Mouse (Mus musculus) megakaryocyte-erythroid progenitor cell, adult 5-6 weeks (primary cell): Measurements from ENCODE around the gene Mllt1. TPM values are rescaled to one million over a fixed set of nuclear protein-coding genes. Genes with fewer than 3 reads are reported as not detected.
"Not testable (repeated sequence)": the region's sequence is repeated elsewhere in the genome, so short reads cannot be mapped to it uniquely, and the experiment has no call there.

Experiments
- ATAC-seq: replicated peaks from 2 replicates; pipeline ENCODE4 v1.8.0; 2016; ENCODE audit warnings: mild to moderate bottlenecking, inconsistent platforms; ENCODE audit not compliant: severe bottlenecking, poor library complexity, low FRiP score, low TSS enrichment
- total RNA-seq, 2 experiments: library from RNA; stranded (forward) in 1 of 2; stranded (reverse) in 1 of 2; fragments of 200-1000, 215-1000 nt in 1 of 2; fragments of >200 nt in 1 of 2; fragmentation: Nextera tagmentation in 1 of 2; gene quantifications; 2 replicates each; pipeline ENCODE4 v1.2.3; 2014 to 2017

Mllt1 gene
- total RNA-seq, 2 experiments from 2014 or later = 17.3 to 33.2 TPM

- ATAC-seq = peak; percentile 74
Observed at GRCm38 (mm10) chr17:56950915-56951314, 15.7 kb upstream of the Mllt1 start.

GRCm38 (mm10) chr17:56938751-56939150 is 3.5 kb upstream of the Mllt1 start:
- ATAC-seq = no peak

DNA sequence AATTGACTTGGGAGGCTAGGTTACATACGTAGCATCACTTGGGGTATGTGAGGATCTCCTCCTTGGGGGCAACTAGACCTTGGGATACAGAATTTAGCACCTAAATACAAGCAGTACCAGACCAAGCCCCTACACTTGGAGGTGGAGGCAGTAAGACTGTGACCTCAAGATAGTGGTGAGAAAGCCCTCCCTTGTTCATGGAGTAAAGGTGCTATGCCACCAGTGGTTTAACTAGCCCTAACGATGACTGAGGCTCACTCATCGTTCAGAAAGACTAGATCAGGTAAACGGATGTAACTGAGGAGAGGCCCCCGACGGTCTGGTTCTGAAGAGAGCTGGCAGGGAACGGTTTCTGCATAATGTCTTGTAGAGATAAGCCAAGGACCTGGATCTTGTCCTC is 1.5 kb upstream of the Mllt1 start:
- no peak for ATAC-seq

DNA sequence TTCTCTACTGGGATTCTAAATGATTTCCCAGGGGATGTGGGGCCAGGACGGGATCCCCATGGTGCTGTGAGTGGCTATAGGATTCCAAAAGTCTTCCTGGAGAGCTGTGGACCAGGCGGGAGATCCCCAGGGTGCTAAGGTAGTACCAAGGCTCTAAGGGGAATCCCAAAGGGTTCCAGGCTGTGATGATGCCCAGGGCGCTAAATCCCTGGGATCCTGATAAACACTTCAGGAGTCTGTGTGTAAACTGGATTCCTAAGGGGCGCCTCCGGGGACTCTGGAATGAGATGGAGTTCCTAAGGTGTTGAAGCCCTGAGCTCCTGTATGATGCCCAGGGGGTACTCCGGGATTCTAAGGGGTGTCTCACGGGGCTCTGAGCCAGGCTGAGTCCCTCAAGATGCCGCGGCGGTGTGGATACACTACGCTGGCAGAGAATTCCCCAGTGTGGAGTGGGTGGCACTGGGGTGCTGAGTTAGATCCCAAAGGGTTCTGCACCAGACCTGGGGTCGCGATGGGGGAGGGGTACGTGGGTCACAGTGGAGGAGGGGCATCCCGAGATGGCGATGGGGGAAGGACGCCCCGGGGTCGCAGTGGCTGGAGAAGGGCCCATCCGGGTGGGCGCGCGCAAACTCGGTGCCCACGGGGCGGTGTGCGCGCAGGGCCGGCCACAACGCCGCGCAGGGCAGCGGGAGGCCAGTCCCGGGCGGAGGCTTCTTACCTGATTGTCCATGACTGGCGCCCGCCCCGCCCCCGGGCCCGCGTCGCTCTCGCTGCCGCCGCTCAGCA is 477 bp downstream of the Mllt1 start:
- peak; percentile 19; the same call in 1 of the 2 replicates for ATAC-seq

DNA sequence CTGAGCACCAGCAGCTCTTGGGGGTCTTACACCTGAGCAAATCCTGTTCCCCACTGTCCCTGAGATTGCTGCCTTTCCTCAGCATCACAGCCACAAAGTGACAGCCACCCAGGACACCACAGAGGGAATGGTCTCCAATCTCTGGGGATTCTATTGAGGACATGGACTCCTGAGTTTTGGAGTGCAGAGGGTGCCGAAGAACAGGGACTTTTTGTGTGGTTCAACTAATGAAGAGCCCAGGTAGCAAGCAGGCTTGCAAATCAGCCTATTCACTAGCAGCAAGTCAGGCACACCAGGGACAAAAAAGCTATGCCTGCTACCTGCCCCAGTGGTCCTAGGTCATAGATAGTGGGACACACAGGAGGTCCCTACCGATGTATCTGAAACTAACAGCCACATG is 1.8 kb downstream of the Mllt1 start:
- ATAC-seq = no peak

DNA sequence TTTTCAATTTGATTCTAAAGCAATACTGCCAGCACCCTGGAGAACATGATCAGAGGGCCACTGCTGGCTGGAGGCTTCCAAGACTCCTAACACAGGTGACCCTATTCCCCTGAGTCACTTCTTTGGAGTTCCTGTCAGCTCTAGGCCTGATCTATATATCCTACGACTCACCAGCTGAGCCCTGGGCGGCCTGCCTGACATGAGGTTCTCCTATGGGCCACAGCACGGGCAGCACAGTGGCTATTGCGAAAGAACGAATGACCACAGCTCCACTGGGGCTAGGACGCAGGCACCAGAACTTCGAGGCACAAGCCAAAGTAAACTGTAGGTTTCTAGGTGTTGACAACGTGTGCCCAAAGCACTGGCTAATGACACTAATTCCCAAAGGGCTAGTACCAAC is 5.2 kb downstream of the Mllt1 start:
- ATAC-seq = no peak

GRCm38 (mm10) chr17:56929530-56929929 is 5.7 kb downstream of the Mllt1 start:
- ATAC-seq = no peak; the same call in 1 of the 2 replicates

DNA sequence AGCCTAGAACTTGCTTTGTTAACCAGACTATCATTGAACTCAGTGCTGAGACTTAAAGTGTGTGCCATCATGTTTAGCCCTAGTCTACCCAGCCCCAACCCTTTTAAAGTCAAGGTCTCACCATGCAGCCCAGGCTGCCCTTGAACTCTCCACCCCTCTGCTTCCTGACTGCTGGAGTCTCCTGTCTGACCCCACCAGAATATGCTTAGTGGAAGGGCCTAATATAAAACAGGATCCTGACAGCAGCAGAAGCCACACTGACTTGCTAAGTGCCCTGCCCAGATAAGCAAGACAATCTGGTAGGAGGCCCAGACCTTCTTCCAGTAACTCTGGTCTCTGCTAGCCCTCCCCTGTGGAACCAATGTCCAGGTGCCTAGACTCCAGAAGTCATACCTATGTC is 6.1 kb downstream of the Mllt1 start:
- no peak; the same call in 1 of the 2 replicates for ATAC-seq

GRCm38 (mm10) chr17:56925998-56926397 is 9.2 kb downstream of the Mllt1 start:
- ATAC-seq = no peak

GRCm38 (mm10) chr17:56919725-56920124 is 15.5 kb downstream of the Mllt1 start:
- no peak for ATAC-seq

DNA sequence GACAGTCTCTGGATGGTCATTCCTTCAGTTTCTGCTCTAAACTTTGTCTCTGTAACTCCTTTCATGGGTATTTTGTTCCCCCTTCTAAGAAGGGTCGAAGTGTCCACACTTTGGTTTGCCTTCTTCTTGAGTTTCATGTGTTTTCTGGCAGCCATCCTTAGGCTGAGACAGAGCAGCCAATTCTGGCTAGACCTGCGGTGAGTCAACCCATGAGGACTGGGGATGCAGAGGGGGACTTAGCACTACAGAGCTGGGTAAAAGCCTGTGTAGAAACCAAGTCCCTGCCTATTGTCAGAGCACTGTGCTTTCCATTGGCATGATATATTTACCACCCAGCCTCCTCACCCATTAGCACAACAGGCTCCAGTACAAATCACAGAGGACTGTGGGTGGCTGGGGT is 18.0 kb downstream of the Mllt1 start:
- no peak for ATAC-seq

GRCm38 (mm10) chr17:56913444-56913843 is 21.8 kb downstream of the Mllt1 start:
- peak; percentile 58; the same call in 1 of the 2 replicates for ATAC-seq

DNA sequence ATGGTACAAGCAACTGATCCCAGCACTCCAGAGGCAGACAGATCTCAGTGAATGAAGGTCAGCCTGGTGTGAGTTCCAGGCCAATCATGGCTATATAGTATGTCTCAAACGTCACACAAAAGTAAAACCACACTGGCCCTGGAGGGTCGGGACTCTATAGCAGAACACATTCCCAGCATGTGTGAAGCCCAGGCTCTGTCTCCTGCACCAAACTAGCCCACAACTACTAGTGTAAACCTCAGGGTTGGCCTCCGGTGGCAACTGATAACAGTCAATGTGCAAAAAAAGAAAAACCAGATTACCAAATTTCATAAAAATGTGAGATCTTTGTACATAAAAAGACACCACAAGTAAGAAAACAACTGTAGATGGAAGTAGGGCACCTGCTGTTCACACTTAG is 22.2 kb downstream of the Mllt1 start:
- ATAC-seq = peak; percentile 77

DNA sequence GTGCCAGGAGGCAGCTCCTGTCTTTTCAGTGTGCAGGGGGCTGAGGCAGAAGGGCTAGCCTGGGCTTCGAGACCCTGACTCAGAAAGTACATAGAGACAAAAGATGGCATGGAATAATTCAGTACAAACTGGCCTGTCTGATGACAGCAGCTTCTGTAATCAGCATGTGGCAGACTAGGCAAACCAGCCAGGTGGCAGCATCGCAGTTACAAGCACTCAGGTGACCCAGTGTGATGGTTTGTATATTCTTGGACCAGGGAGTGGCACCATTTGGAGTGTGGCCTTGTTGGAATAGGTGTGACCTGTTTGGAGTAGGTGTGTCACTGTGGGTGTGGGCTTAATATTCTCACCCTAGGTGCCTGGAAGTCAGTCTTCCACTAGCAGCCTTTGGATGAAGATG is 25.5 kb downstream of the Mllt1 start:
- ATAC-seq = not testable (repeated sequence)

DNA sequence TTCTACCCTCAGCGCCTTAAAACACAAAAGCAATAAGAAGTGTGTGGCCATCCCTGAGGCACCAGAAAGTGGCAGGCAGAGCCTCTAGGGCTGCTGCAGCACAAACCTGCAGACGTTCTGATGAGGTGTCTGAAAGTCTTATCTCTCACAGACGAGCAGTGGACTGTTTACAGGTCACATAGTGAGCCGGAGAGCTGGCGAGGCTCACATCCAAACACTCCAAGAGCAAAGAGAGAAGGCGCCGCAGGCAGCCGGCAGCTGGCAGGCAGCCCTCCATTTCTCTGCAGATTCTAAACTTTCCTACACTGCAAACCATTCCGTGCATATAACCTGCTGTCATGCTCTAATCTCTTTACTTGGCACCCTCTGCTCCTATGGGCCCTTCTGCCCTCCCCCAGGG is 27.3 kb downstream of the Mllt1 start:
- ATAC-seq = peak; percentile 23

GRCm38 (mm10) chr17:56907096-56907495 is 28.1 kb downstream of the Mllt1 start:
- ATAC-seq = no peak

GRCm38 (mm10) chr17:56906166-56906565 is 29.0 kb downstream of the Mllt1 start:
- no peak for ATAC-seq

DNA sequence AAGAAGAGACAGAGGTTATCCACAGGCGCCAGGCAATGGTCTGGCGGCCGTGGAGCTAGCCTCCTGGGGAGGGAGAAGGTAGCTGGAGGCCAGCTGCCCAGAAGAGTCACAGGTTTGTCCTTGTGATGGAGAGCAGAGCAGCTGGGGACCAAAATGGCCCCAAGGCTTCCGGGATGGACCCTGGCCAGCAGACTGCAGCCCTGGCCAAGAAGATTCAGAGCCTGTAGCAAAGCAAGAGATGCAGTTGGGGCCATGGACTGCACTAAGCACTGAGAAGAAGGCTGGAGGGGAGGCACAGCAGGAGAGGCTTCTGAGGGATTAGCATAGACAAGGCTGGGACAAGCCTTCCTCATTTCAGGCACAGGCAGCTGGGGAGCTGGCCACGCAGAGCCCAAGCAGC is 32.5 kb downstream of the Mllt1 start:
- ATAC-seq = no peak

DNA sequence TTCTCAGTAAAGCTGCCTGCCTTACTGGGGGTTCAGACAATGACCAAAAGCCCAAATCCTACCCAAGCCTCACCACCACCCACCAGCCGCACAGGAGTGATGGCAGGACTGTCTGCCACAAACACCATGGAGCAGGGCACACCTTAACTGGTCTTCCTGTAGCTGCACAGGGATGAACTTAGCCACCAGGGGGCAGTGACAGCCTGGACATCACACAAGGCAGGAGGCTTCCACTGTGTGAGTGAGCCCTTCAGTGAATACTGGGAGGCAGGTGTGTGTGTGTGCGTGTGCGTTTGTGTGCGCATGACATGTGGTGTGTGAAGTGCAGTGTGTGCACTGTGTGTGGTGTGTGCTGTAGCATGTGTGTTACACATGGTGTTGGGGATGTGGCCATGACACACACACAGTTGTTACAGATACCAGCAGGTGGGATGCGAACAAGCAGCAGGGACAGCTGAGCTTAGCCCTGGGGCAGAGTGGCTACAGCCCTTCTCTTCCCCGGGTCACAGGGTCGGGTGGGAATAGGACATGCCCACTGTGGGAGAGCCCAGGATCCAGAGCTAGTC is 37.5 kb downstream of the Mllt1 start:
- ATAC-seq = peak; percentile 80

DNA sequence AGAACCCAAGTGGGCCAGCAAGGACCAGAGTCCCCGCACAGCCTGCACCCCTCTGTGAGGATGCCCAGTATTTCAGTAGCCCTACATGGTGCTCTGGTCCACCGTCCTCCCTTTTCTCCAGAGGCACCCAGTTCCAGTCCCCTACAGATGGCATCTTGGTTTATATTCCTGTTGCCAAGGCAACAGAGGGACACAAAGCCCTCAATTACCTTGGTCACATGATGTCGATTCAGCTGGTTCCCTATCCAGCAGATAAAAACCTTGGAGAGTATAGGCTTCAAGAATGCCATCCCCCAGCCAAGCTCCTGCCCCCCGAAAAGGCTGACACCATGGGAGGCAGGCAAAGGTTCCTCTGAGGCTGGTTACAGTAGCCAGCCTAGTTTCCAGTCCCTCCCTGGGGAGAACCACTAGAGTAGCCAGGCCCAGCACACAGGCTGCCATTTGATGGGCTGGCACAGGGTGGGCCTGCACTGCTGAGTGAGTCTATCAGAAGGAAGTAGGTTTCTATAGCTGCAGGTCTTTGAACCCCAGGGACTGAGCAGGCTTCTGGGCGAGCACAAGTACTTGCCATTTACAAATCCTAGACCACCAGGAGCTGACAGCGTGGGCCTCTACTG is 38.6 kb downstream of the Mllt1 start:
- no peak for ATAC-seq
